Mouse (Mus musculus) CH12.LX (cell line): ENCODE measurements around the gene Kpnb1.

Experiments used
- CHD2 ChIP-seq: IDR thresholded peaks from 2 replicates; pipeline ENCODE4 v1.6.1; 2011; ENCODE audit warnings: low read length, improper control_type of control experiment
- SMC3 ChIP-seq: IDR thresholded peaks from 2 replicates; pipeline ENCODE4 v1.6.1; 2011; ENCODE audit warnings: low read depth, low read length, improper control_type of control experiment
- ZMIZ1 ChIP-seq: IDR thresholded peaks from 2 replicates; pipeline ENCODE4 v1.6.1; 2012; ENCODE audit warnings: low read depth, mild to moderate bottlenecking, inconsistent platforms, low read length, improper control_type of control experiment

DNA sequence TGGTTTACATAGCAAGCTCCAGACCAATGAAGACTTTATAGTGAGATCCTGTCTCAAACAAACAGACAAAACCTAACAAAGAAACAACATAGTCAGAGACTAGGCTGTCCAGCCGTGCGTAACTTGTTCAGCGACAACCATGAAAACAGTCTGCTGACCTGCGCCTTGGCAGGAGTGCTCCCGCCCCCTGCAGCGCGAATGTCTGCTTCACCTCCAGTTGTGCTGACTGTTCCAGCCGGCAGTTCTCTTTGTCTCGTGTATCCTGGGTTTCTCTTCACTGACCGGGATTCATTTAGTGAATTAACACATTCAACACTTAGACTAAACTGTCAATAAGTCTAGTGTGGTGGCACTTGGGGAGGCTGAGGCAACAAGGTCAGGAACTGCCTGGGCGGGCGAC, 8.9 kb upstream of the Kpnb1 start:
- TF ChIP-seq ZMIZ1 (no peak), SMC3 (no peak), CHD2 (no peak)
